Mouse (Mus musculus): Measurements from ENCODE around the gene Adamts2.

Adamts2 gene

GRCm38 (mm10) chr11:50623806-50624205, 21.9 kb downstream of the Adamts2 start:
- peak; percentile 34 to 54 for DNase-seq

- DNase-seq, result no peak
Measured at GRCm38 (mm10) chr11:50624239-50624638, 22.4 kb downstream of the Adamts2 start.

- no peak for DNase-seq
Measured at GRCm38 (mm10) chr11:50624720-50625119, 22.8 kb downstream of the Adamts2 start.

DNA sequence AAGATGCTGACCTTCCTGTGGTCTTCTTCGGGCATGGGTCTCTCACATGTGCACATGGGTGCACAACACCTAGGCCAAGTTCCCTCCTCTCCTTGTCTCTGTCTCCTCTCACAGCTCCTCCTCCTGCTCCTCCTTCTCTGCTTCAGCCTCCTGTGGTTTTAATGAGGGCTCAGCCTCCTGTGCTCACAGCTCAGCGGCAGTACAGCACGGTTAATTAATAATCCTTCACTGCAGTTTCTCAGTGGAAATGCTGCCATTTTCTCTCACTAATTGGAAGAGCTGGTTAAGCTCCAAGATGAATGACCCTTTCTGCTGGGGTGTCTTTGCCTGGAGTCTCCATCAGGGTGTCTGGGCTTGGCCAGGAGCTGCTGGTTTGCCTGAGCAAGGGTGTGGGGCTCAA, 27.0 kb downstream of the Adamts2 start:
- no peak for DNase-seq

DNA sequence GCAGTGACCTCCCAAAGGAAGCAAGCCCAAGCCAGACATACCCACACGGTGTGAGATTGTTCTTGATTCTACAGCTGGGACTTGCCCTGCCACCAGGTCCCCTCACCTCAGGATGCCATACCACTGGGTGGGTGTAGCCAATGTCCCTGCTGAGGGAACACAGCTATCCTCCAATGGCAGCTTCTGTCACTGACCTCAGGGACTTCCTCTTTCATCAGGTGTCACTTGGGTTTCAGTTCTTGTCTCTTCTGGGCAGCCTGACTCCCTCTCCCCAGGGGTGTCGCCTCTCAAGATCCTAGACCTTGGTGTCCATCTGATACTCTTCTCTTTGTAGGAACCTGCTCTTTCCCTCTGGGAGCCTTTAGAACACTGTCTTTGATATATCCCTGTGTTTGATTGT, 28.6 kb downstream of the Adamts2 start:
- DNase-seq, result no peak

GRCm38 (mm10) chr11:50632270-50632669, 30.4 kb downstream of the Adamts2 start:
- DNase-seq, result peak; percentile 5 to 30

DNA sequence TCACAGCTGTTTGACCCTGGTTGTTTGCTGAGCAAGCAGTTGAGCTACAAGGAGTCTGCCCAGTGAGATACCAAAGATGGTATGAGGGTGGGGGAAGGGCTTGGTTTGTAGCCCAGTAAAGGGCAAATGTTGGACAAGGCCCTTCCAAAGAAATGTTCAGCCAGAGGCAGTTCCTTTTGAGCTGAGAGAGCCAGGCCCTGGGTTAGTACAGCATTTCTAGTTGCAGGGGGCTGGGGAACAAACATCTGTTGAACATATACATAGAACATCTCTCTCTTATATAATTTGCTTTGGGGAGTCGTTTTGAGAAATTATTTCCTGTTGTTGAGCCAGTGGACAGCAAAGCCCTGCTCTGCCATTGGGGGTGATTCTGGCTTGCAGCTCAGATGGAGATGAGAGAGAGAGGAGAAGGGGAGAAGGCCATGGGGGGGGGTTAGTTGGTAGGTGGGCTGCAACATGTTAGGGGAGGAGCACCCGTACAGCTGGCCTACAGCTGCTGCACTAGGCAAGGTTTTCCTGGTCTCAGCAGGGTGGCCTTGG, 33.2 kb downstream of the Adamts2 start:
- no peak for DNase-seq

GRCm38 (mm10) chr11:50637026-50637425, 35.1 kb downstream of the Adamts2 start:
- no peak for DNase-seq

- no peak for DNase-seq
Measured at GRCm38 (mm10) chr11:50638197-50638867, 36.4 kb downstream of the Adamts2 start.

DNA sequence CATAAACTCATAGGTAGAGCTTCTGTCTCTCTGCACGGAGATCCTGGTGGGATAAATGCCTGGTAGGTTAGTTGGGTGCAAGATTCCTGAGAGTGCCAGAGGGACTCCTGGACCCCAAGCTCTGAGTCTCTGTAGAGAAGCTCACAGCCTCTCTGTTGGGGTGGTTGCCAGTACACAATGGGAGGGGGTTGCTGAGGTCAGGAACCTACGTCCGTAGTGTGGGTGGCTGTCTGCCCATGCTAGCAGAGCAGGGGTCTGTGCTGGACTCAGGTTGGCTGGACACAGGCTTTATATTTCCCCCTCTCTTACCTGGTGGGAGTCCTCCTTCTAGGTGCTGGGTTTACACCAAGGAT, 37.0 kb downstream of the Adamts2 start:
- DNase-seq, result no peak

DNA sequence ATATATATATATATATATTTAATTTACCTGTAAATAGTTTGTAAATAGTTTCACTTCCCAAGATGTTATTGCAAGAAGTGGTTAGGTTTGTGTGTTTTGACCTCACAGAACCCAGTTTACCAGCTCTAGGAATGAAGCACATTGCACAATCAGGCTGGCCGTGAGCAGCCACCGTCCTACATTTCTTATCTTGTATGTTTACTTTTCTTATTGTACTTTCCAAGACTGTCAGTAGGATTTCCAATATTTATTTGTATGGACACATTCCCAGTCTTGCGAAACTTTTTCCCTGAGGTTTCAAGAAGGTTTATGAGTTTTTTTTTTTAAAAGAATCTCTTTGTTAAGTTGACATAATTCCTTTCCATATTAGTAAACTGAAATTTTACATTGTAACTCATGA, 40.7 kb downstream of the Adamts2 start:
- no peak for DNase-seq

DNA sequence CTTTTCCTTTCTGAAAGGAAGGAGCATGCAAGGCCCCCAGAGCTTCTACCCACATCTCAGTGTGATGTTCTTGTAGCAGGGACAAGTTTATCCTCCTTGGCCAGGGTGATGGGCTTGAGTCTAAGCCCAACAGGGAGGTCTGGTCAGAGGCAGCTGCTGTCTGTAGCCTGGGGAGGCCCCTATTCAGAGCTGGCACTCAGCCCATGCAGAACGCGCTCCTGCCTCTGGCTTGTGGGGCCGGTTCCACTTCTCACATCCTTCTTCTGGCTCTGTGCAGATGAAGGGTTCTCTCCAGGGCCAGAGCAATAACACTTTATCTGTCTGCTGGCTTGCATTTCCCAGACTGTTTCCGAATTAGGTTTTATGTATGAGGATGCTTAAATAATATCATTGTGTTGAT, 44.3 kb downstream of the Adamts2 start:
- no peak for DNase-seq

GRCm38 (mm10) chr11:50648143-50648807, 46.4 kb downstream of the Adamts2 start:
- no peak for DNase-seq

GRCm38 (mm10) chr11:50650037-50650436, 48.2 kb downstream of the Adamts2 start:
- DNase-seq, result no peak

DNA sequence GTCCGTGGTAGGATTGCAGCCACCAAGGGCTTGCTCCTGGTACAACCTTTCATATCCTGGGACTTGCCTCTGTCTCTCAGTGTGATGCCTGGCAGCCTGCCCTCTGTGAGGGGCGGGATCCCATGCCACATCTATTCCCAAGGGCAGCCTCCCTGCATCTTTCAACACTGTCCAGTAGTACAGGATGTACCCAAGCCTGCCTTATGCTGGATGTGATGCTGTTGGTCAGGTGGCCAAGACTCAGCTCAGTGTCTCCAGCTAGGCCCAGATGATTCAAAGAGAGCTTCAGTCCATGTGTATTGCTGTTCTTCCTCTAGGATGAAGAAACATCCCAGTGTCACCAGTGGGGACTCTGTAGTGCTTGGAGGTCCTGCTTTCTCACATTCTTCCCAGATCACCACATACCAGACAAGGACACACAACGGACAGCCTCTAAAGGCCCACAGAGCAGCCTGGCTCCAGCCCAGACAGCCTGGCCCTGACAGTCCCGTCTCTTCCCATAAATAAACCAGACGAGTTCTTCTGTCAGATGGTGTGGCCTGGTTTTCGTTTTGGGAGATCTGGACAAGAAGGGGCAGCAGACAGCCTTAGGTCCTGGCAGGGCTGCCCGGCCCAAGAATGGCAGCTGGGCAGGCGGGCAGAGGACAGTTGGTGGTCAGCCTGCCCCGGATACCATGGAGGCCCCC, 52.0 kb downstream of the Adamts2 start:
- no peak for DNase-seq

DNA sequence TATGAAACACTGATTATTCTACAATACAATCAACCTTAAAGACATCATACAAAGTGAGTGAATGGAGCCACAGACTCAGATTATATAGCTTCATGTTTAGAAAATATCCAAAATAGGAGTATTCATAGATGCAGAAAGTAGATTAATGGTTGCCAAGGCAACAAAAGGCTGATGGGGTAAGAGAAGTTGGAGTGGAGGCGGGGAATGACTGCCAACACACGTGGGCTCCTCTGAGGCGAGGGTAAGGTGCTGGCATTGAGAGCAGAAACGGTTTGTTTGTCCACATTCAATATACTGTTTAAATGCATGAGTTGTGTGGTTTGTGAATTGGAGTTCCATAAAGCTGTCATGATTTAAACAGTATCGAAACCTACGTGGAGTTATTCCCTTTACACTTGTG, 56.9 kb downstream of the Adamts2 start:
- no peak for DNase-seq

DNA sequence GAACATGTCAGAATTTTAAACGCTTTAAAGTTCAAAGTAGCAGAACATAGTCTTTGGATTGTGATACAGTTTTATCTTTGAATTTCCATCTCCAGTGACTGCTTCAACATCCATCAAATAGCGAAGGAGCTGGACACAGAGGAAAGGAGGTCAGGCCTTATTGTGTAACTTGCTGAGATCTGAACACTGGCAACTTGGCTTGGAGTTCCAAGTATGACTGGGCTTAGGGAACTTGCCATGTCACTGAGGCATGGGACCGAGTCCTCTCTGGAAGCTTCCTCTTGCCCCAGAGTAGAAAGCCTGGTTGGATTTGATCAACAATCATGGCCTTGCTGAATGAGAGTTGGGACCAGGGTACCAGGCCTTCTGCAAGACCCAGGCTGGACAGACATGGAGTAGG, 60.3 kb downstream of the Adamts2 start:
- DNase-seq, result no peak

DNA sequence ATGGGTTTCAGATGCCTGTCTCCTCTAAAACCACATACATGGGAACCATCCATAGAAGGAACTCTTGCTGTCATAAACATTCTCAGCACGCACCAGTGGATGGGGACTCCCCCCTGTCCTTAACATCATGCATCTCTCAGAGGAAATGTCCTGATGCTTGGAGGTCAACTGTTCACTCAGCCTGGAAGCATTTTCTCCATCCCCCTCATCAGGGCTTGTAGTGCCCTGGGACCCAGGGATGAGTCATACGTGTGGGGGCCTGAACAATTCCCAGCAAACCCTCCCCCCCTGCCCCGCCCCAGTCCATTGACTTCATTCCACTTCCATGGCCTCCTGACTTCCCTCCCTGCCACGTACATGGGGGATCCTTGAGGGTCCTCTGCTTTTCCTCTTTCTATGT, 62.9 kb downstream of the Adamts2 start:
- no peak for DNase-seq

- DNase-seq, result no peak
Measured at GRCm38 (mm10) chr11:50669542-50670362, 67.9 kb downstream of the Adamts2 start.

- no peak for DNase-seq
Measured at GRCm38 (mm10) chr11:50670363-50670725, 68.5 kb downstream of the Adamts2 start.

- no peak for DNase-seq
Measured at GRCm38 (mm10) chr11:50670881-50671280, 69.0 kb downstream of the Adamts2 start.

GRCm38 (mm10) chr11:50671376-50671775, 69.5 kb downstream of the Adamts2 start:
- no peak for DNase-seq

DNA sequence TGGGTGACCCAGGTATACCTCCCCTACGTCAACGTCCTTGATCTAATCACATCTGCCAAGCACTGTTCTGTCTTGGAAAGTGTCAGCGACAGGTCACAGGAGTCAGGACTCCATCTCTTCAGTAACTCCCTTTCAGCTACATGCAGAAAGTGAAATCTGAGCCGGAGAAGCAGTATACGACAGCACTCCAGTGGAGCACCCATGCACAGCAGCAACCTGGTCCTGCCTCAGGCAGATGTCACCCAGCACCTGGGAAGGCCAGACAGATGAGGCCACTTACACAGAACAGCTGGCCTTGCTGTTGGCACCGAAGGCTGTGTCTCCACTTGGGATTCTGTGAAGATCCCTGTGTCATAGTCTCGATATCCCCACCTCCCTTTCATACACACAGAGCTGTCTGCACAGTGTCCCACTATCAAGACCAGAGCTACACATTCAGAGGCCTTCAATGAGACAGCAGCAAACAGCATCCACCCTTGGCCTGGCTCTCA, 70.0 kb downstream of the Adamts2 start:
- no peak for DNase-seq

Data from thymus, adult 18-20 months (tissue).